Mouse (Mus musculus) ES-Bruce4 (cell line): ENCODE data around the gene Klhdc3.
A peak's percentile ranks its signal among the peaks of the same experiment; 100 is the strongest.

Experiments
- CTCF ChIP-seq: IDR thresholded peaks from one replicate; pipeline ENCODE4 v1.8.1; 2011; ENCODE audit warnings: low read depth, low read length
- POLR2A ChIP-seq: IDR thresholded peaks from one replicate; pipeline ENCODE4 v1.8.1; 2011; ENCODE audit warnings: low read length; ENCODE audit not compliant: insufficient read depth

- TF ChIP-seq CTCF (no peak), POLR2A (peak; percentile 34)
Measured at GRCm38 (mm10) chr17:46645561-46646321, 35.0 kb downstream of the Klhdc3 start, which contains the start of the genes Klc4 and Mrpl2.
